Mouse (Mus musculus): ENCODE results near the gene Itih2. TPM values are rescaled to one million over a fixed set of nuclear protein-coding genes. Genes with fewer than 3 reads are reported as not detected.

Gene Itih2
- polyA plus RNA-seq, 1 experiment from 2014 or later, result 2.7 TPM

GRCm38 (mm10) chr2:10087256-10087850 is 43.8 kb downstream of the Itih2 start:
- no peaks in the 10 kb centered on the region for H3K27me3 ChIP-seq (ENCODE audit: insufficient read depth, low read length)
- H3K4me2 ChIP-seq, result no peak overlapping the region
- ATAC-seq (ENCODE audit: insufficient read depth) (no peak), DNase-seq (no peak)
- no peak overlapping the region for H3K27ac ChIP-seq (ENCODE audit: low read depth)
- no peak overlapping the region for H3K9ac ChIP-seq
- peaks cover 64% of the 10 kb centered on the region for H3K36me3 ChIP-seq (ENCODE audit: insufficient read depth)
- 82% methylated on average over 8 of the region's 8 CpGs for WGBS
- TF ChIP-seq CTCF (IDR thresholded peaks at IDR 0.05; ENCODE audit: low read depth), result no peak
- no peaks in the 10 kb centered on the region for H3K4me1 ChIP-seq (ENCODE audit: insufficient read depth)
- no peaks in the 10 kb centered on the region for H3K9me3 ChIP-seq (ENCODE audit: low read depth, low read length)
- H3K4me3 ChIP-seq (ENCODE audit: low read depth, low read length), result no peak overlapping the region

DNA sequence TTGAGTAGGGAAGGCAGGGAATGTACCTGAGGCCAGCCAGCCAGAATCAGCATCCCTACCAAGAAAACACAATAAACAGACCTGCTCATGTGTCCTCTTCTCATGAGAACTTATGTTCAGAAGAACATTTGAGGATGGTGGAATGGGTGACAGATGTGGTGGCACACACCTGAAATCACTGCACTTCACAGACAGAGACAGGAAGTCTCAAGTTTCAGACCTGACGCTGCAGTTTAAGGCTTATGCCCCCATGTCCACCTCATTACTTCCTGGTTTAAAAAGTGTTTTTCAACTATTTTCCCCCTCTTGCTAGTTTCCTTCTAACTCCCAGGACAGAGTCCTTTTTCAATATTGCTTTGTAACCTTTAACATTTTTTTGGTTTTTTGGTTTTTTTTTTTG is 48.5 kb downstream of the Itih2 start:
- DNase-seq, result no peak
- Histone ChIP-seq H3K27me3 (ENCODE audit: insufficient read depth, low read length) (no peaks in the 10 kb centered on the region), H3K4me2 (no peak overlapping the region), H3K4me1 (ENCODE audit: insufficient read depth) (peaks cover 16% of the 10 kb centered on the region), H3K9ac (no peak overlapping the region), H3K36me3 (ENCODE audit: insufficient read depth) (peaks cover 19% of the 10 kb centered on the region), H3K9me3 (ENCODE audit: low read depth, low read length) (no peaks in the 10 kb centered on the region), H3K4me3 (ENCODE audit: low read depth, low read length) (no peak overlapping the region), H3K27ac (ENCODE audit: low read depth) (no peak overlapping the region)
- WGBS, result 63% methylated on average over 1 of the region's 1 CpGs
- ATAC-seq (ENCODE audit: insufficient read depth), result no peak
- TF ChIP-seq CTCF (IDR thresholded peaks at IDR 0.05; ENCODE audit: low read depth), result no peak

DNA sequence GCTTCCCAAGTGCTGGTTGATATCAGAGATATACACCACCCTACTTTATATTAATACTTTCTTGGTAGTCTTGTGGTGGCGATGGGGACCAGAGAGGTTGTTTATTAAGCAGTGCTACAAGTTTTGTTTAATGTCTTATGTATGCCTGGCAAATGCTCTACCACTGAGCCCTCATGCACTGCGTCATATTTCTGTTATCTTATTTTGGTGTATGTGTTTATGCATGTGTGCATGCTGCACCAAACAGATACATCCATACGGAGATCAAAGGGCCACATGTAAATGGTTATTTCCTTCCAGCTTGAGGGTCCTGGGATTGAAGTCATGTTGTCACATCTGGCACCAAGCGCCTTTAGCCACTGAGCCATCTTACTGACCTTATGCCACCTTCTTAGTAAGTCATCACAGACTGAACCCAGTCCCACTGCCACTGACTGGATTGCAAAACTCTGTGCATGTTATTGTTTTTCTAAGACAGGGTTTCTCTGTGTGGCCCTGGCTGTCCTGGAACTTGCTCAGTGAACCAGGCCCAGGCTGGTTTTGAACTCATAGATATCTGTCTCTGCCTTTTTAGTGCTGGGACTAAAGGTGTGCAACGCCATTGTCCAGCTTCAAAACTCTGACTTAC is 49.6 kb downstream of the Itih2 start:
- no peaks in the 10 kb centered on the region for H3K9me3 ChIP-seq (ENCODE audit: low read depth, low read length)
- peak overlapping the region; percentile 99 for H3K9ac ChIP-seq
- peaks cover 18% of the 10 kb centered on the region for H3K4me1 ChIP-seq (ENCODE audit: insufficient read depth)
- 0 out of 2 replicates have a peak, but pooled peaks cover 9% of the 10 kb centered on the region for H3K36me3 ChIP-seq (ENCODE audit: insufficient read depth)
- ATAC-seq (ENCODE audit: insufficient read depth) (no peak), DNase-seq (no peak)
- H3K4me3 ChIP-seq (ENCODE audit: low read depth, low read length), result peak overlapping the region; percentile 93
- peak overlapping the region; percentile 72 for H3K4me2 ChIP-seq
- H3K27ac ChIP-seq (ENCODE audit: low read depth), result no peak overlapping the region
- no peak for TF ChIP-seq CTCF (IDR thresholded peaks at IDR 0.05; ENCODE audit: low read depth)
- no peaks in the 10 kb centered on the region for H3K27me3 ChIP-seq (ENCODE audit: insufficient read depth, low read length)
- WGBS, result 72% methylated on average over 5 of the region's 5 CpGs

GRCm38 (mm10) chr2:10080310-10081010 is 50.7 kb downstream of the Itih2 start, which contains the start of the genes Atp5c1 and Kin:
Gene Atp5c1, minus strand, starts transcription at chr2:10080510.
Gene Kin, plus strand, starts transcription at chr2:10080593.
- ATAC-seq (ENCODE audit: insufficient read depth) (peak; percentile 97), DNase-seq (peak; percentile 99)
- Histone ChIP-seq H3K4me3 (ENCODE audit: low read depth, low read length) (peak within 1 kb of the TSS; percentile 93), H3K4me2 (peak within 1 kb of the TSS; percentile 82), H3K9me3 (ENCODE audit: low read depth, low read length) (no peaks in the 10 kb centered on the region), H3K4me1 (ENCODE audit: insufficient read depth) (peaks cover 18% of the 10 kb centered on the region), H3K27me3 (ENCODE audit: insufficient read depth, low read length) (no peaks in the 10 kb centered on the region), H3K36me3 (ENCODE audit: insufficient read depth) (0 out of 2 replicates have a peak, but pooled peaks cover 6% of the 10 kb centered on the region), H3K27ac (ENCODE audit: low read depth) (peak within 1 kb of the TSS; percentile 89), H3K9ac (peak within 1 kb of the TSS; percentile 99)
- peak; percentile 71 for TF ChIP-seq CTCF (IDR thresholded peaks at IDR 0.05; ENCODE audit: low read depth)
- WGBS, result under 1% methylated on average over 61 of the region's 61 CpGs

DNA sequence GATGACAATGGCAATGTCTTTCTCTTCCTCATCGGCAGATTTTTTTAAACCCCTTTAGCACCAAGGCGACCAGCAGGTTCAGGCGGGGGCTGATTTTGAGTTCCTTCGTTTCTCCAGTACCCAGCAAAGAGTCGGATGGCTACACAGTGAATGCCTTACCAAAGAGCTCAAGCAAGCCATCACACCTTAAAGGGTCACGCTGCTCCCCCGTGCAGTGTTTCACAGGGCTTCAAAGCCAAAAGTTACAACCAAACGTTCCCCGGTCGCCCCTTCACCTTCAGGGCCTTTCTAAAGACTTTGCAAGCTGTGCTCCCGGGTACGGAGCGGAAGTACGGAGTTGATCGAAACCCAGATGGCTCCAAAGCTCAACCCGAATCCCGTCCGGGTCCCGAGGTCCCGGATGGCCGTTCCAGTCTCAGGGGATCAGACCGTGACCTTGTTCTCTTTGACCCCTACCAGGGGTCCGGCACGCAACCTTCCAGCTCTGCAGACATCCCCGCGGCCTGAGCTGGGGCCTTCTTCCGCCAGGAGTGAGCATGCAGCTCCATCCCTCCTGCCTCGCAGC is 51.4 kb downstream of the Itih2 start:
- WGBS, result under 1% methylated on average over 28 of the region's 28 CpGs
- H3K4me3 ChIP-seq (ENCODE audit: low read depth, low read length), result peak overlapping the region; percentile 93
- DNase-seq (no peak), ATAC-seq (ENCODE audit: insufficient read depth) (peak; percentile 17)
- TF ChIP-seq CTCF (IDR thresholded peaks at IDR 0.05; ENCODE audit: low read depth), result no peak
- H3K27ac ChIP-seq (ENCODE audit: low read depth), result peak overlapping the region; percentile 89
- peak overlapping the region; percentile 99 for H3K9ac ChIP-seq
- H3K27me3 ChIP-seq (ENCODE audit: insufficient read depth, low read length), result no peaks in the 10 kb centered on the region
- peaks cover 18% of the 10 kb centered on the region for H3K4me1 ChIP-seq (ENCODE audit: insufficient read depth)
- peak overlapping the region; percentile 82 for H3K4me2 ChIP-seq
- H3K36me3 ChIP-seq (ENCODE audit: insufficient read depth), result 0 out of 2 replicates have a peak, but pooled peaks cover 12% of the 10 kb centered on the region
- H3K9me3 ChIP-seq (ENCODE audit: low read depth, low read length), result no peaks in the 10 kb centered on the region

DNA sequence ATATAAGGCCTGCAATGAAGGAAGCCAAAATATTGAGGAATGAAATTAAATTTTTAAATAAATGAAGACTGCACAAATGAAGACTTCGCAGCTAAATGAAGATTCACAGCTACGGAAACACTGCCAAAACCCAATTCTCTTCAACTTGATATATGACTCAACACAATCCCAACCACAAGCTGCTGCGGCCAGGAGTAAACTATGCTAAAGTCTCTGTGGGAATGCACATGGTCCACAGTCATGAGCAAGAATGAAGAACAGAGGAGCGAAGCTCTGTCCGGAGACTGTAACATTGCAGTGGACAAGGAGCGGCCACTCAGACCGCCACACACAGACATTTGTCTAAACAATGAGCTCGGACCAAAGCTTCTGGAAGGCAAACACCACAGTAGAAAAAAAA is 54.5 kb downstream of the Itih2 start:
- H3K4me3 ChIP-seq (ENCODE audit: low read depth, low read length), result no peak overlapping the region
- TF ChIP-seq CTCF (IDR thresholded peaks at IDR 0.05; ENCODE audit: low read depth), result no peak
- no peaks in the 10 kb centered on the region for H3K9me3 ChIP-seq (ENCODE audit: low read depth, low read length)
- DNase-seq (no peak), ATAC-seq (ENCODE audit: insufficient read depth) (no peak)
- no peaks in the 10 kb centered on the region for H3K27me3 ChIP-seq (ENCODE audit: insufficient read depth, low read length)
- 70% methylated on average over 8 of the region's 8 CpGs for WGBS
- peaks cover 15% of the 10 kb centered on the region; the same call in 1 of the 2 replicates for H3K36me3 ChIP-seq (ENCODE audit: insufficient read depth)
- peak overlapping the region; percentile 31; the same call in 1 of the 2 replicates for H3K4me2 ChIP-seq
- no peak overlapping the region for H3K27ac ChIP-seq (ENCODE audit: low read depth)
- H3K4me1 ChIP-seq (ENCODE audit: insufficient read depth), result peaks cover 18% of the 10 kb centered on the region
- H3K9ac ChIP-seq, result no peak overlapping the region
